10 mouse cellular contexts compared by ENCODE assay signal in the genomic region with DNA sequence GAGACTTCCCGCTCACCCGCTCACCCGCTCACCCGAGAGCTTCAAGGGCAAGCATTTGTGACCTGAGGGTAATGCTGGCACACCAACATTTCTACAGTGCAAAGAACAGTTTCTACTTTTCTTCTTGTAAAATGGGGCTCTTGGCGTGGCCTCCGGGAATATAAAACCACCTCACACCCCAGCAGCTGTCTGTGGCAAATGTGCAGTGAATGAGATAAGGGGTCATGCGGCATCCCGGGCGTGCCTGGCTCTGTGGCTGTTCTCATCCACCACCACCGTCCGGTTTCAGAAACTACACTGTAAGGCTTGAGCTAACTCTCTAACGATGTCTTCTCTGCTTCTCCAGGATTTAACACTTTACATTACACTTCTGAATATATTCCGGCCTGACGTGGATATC. TPM values are rescaled to one million over a fixed set of nuclear protein-coding genes. Genes with fewer than 3 reads are reported as not detected.
A peak's percentile ranks its signal among the peaks of the same experiment; 100 is the strongest.
DNase-seq lines count a peak whose midpoint lies in the region; ATAC-seq and TF ChIP-seq lines count a peak whose summit lies in the region.
"Had no signal": no experiment of that assay in that cellular context is flagged by ENCODE, and none has a peak within 500 bp of the region (broad histone marks: within the 10 kb centered on the region; RNA-seq: fewer than 3 reads in every experiment).

No protein-coding gene starts in this region.

- no peak for TF ChIP-seq CTCF in stomach, postnatal 0 days (IDR thresholded peaks at IDR 0.05; ENCODE audit: low read depth)

- no peak overlapping the region for H3K4me3 ChIP-seq in forebrain, embryonic 11.5 days (ENCODE audit: low read depth, low read length)
- H3K4me3 ChIP-seq in forebrain, embryonic 10.5 days: no peak overlapping the region
- no peak overlapping the region for H3K4me3 ChIP-seq in stomach, embryonic 14.5 days (ENCODE audit: low read depth, low read length)
- H3K4me3 ChIP-seq in stomach, postnatal 0 days (ENCODE audit: low read depth, low read length): no peak overlapping the region
- peak overlapping the region; percentile 49 for H3K4me3 ChIP-seq in liver, embryonic 12.5 days
- H3K4me3 ChIP-seq: hindbrain, embryonic 13.5 days had no signal

- WGBS in forebrain, embryonic 11.5 days: 87% methylated on average over 14 of the region's 14 CpGs
- WGBS in forebrain, embryonic 10.5 days: 86% methylated on average over 14 of the region's 14 CpGs
- 74% methylated on average over 14 of the region's 14 CpGs for WGBS in stomach, embryonic 14.5 days
- 72% methylated on average over 14 of the region's 14 CpGs for WGBS in stomach, postnatal 0 days
- WGBS in liver, embryonic 12.5 days (ENCODE audit: insufficient replicate concordance): 15% methylated on average over 14 of the region's 14 CpGs

- H3K9me3 ChIP-seq in forebrain, embryonic 11.5 days (ENCODE audit: control insufficient read depth, low read length): no peaks in the 10 kb centered on the region
- H3K9me3 ChIP-seq in forebrain, embryonic 10.5 days: no peaks in the 10 kb centered on the region
- H3K9me3 ChIP-seq in stomach, embryonic 14.5 days (ENCODE audit: control insufficient read depth, low read depth, low read length): no peaks in the 10 kb centered on the region
- no peaks in the 10 kb centered on the region for H3K9me3 ChIP-seq in stomach, postnatal 0 days (ENCODE audit: control insufficient read depth, low read length)
- H3K9me3 ChIP-seq in liver, embryonic 12.5 days (replicated peaks): no peaks in the 10 kb centered on the region
- H3K9me3 ChIP-seq: hindbrain, embryonic 13.5 days had no signal

- no peaks in the 10 kb centered on the region for H3K36me3 ChIP-seq in forebrain, embryonic 11.5 days (ENCODE audit: control insufficient read depth, insufficient read depth, low read length)
- H3K36me3 ChIP-seq in forebrain, embryonic 10.5 days (replicated peaks): no peaks in the 10 kb centered on the region
- no peaks in the 10 kb centered on the region for H3K36me3 ChIP-seq in stomach, embryonic 14.5 days (ENCODE audit: control insufficient read depth, insufficient read depth, low read length)
- H3K36me3 ChIP-seq in stomach, postnatal 0 days (ENCODE audit: control insufficient read depth, insufficient read depth, low read length): no peaks in the 10 kb centered on the region
- no peaks in the 10 kb centered on the region for H3K36me3 ChIP-seq in liver, embryonic 12.5 days
- H3K36me3 ChIP-seq: hindbrain, embryonic 13.5 days had no signal

- no peak for ATAC-seq in forebrain, embryonic 11.5 days (replicated peaks; ENCODE audit: low FRiP score)
- ATAC-seq in stomach, embryonic 14.5 days (ENCODE audit: insufficient number of reproducible peaks, insufficient read depth, low FRiP score, low read depth): peak; percentile 74; the same call in 1 of the 2 replicates
- no peak for ATAC-seq in stomach, postnatal 0 days (ENCODE audit: low FRiP score, low TSS enrichment)
- ATAC-seq in liver, embryonic 12.5 days: peak; percentile 96

- no peak overlapping the region for H3K27ac ChIP-seq in forebrain, embryonic 11.5 days (ENCODE audit: low read depth, low read length)
- no peak overlapping the region for H3K27ac ChIP-seq in forebrain, embryonic 10.5 days
- H3K27ac ChIP-seq in stomach, embryonic 14.5 days (ENCODE audit: low read length): no peak overlapping the region
- no peak overlapping the region for H3K27ac ChIP-seq in stomach, postnatal 0 days (replicated peaks)
- peak overlapping the region; percentile 100 for H3K27ac ChIP-seq in liver, embryonic 12.5 days
- H3K27ac ChIP-seq: hindbrain, embryonic 13.5 days had no signal

- no peak overlapping the region for H3K4me2 ChIP-seq in forebrain, embryonic 11.5 days (ENCODE audit: low read depth, low read length, severe bottlenecking)
- no peak overlapping the region for H3K4me2 ChIP-seq in stomach, embryonic 14.5 days (replicated peaks; ENCODE audit: low read depth, low read length)
- no peak overlapping the region for H3K4me2 ChIP-seq in stomach, postnatal 0 days (replicated peaks; ENCODE audit: low read depth)
- peak overlapping the region; percentile 80 for H3K4me2 ChIP-seq in liver, embryonic 12.5 days
- H3K4me2 ChIP-seq: hindbrain, embryonic 13.5 days had no signal

- peak; percentile 53 for DNase-seq in forebrain, embryonic 11.5 days (ENCODE audit: low spot score)
- DNase-seq in forebrain, embryonic 10.5 days (ENCODE audit: extremely low spot score, low spot score): no peak
- DNase-seq in stomach, postnatal 0 days (ENCODE audit: low spot score): no peak
- DNase-seq in spleen, postnatal 4 days (ENCODE audit: low spot score in 2 of 2): peak; percentile 81 to 85
- DNase-seq in right cerebral cortex, postnatal 10 days (ENCODE audit: low spot score in 2 of 2): no peak
- no peak for DNase-seq in kidney, adult 8-10 months
- DNase-seq: B cell, adult 2 months had no signal

- TF ChIP-seq EP300 in stomach, postnatal 0 days (optimal IDR thresholded peaks at IDR 0.05): no peak

- H3K27me3 ChIP-seq in forebrain, embryonic 11.5 days (ENCODE audit: control insufficient read depth, insufficient read depth, low read length): no peaks in the 10 kb centered on the region
- H3K27me3 ChIP-seq in forebrain, embryonic 10.5 days (ENCODE audit: poor library complexity, severe bottlenecking): no peaks in the 10 kb centered on the region
- no peaks in the 10 kb centered on the region for H3K27me3 ChIP-seq in stomach, embryonic 14.5 days (ENCODE audit: control insufficient read depth, insufficient read depth, low read length)
- H3K27me3 ChIP-seq in stomach, postnatal 0 days (ENCODE audit: control insufficient read depth, insufficient read depth, low read length): no peaks in the 10 kb centered on the region
- H3K27me3 ChIP-seq in liver, embryonic 12.5 days (replicated peaks): no peaks in the 10 kb centered on the region
- H3K27me3 ChIP-seq: hindbrain, embryonic 13.5 days had no signal

- no peaks in the 10 kb centered on the region for H3K4me1 ChIP-seq in forebrain, embryonic 11.5 days (replicated peaks; ENCODE audit: control insufficient read depth, insufficient read depth, low read length)
- H3K4me1 ChIP-seq in forebrain, embryonic 10.5 days: no peaks in the 10 kb centered on the region
- no peaks in the 10 kb centered on the region for H3K4me1 ChIP-seq in stomach, embryonic 14.5 days (ENCODE audit: control insufficient read depth, insufficient read depth, low read length)
- no peaks in the 10 kb centered on the region for H3K4me1 ChIP-seq in stomach, postnatal 0 days (replicated peaks; ENCODE audit: control insufficient read depth, insufficient read depth)
- peaks cover 58% of the 10 kb centered on the region for H3K4me1 ChIP-seq in liver, embryonic 12.5 days
- H3K4me1 ChIP-seq: hindbrain, embryonic 13.5 days had no signal

- H3K9ac ChIP-seq in forebrain, embryonic 11.5 days (ENCODE audit: low read length): no peak overlapping the region
- no peak overlapping the region for H3K9ac ChIP-seq in stomach, embryonic 14.5 days (replicated peaks; ENCODE audit: low read depth, low read length)
- no peak overlapping the region for H3K9ac ChIP-seq in stomach, postnatal 0 days (ENCODE audit: low read length)
- peak overlapping the region; percentile 73 for H3K9ac ChIP-seq in liver, embryonic 12.5 days
- H3K9ac ChIP-seq: hindbrain, embryonic 13.5 days had no signal

RNA-seq across cellular contexts. Expression of gene Ccnj, which starts 17.7 kb away (rescaled TPM):
- polyA plus RNA-seq in forebrain, embryonic 11.5 days (2014; fragmentation: Nextera tagmentation; extraction: Ambion mirVana): 36.4 and 43.3 TPM in 2 replicates
- polyA plus RNA-seq in forebrain, embryonic 10.5 days (2016; fragmentation: Nextera tagmentation; extraction: Ambion mirVana): 37.9 and 39.9 TPM in 2 replicates
- 7.7 and 9.3 TPM in 2 replicates for polyA plus RNA-seq in stomach, embryonic 14.5 days (2014; fragmentation: Nextera tagmentation; extraction: Ambion mirVana)
- polyA plus RNA-seq in stomach, postnatal 0 days (2015; fragmentation: Nextera tagmentation; extraction: Ambion mirVana): 3.0 TPM in 2 replicates
- polyA plus RNA-seq in liver, embryonic 12.5 days (2016; fragmentation: Nextera tagmentation; extraction: Ambion mirVana): 6.9 and 8.0 TPM in 2 replicates

Comparison
In these comparisons a context has a peak if more than half of its experiments do, and no peak if none do; other contexts are left out.
1. ATAC-seq: peak in stomach, embryonic 14.5 days (single experiment) and liver, embryonic 12.5 days (single experiment); none in forebrain, embryonic 11.5 days (single experiment) and stomach, postnatal 0 days (single experiment).
2. DNase-seq: peak in forebrain, embryonic 11.5 days (single experiment) and spleen, postnatal 4 days (2 of 2); none in forebrain, embryonic 10.5 days (single experiment), stomach, postnatal 0 days (single experiment), right cerebral cortex, postnatal 10 days (0 of 2) and kidney, adult 8-10 months (0 of 2).